Mouse (Mus musculus) adrenal gland, postnatal 14 days (tissue): ENCODE measurements around the gene Atp5c1. TPM values are rescaled to one million over a fixed set of nuclear protein-coding genes. Genes with fewer than 3 reads are reported as not detected.

Source experiments
- DNase-seq: peaks from one replicate; pipeline ENCODE4 v3.0.0; 2021; ENCODE audit warnings: mixed read lengths
- long read RNA-seq, 2 experiments: library from polyadenylated mRNA; stranded (forward); transcript quantifications; one replicate each; pipeline ENCODE4 v2.0.0; 2021
- total RNA-seq: library from RNA; stranded (reverse); gene quantifications from 2 replicates; pipeline ENCODE4 v1.2.3, GENCODE M21; 2021

Gene Atp5c1
- 563 and 581 TPM in 2 replicates for total RNA-seq
- long read RNA-seq, experiment 1, transcript Atp5c1-203 (10 exons, 1,166 nt): major isoform, 510 of 814 reads
- long read RNA-seq, experiment 1, transcript Atp5c1-201 (9 exons, 1,060 nt): minor isoform, 219 of 814 reads
- long read RNA-seq, experiment 1, partial matches to known transcripts: 59 of 814 reads
- long read RNA-seq, experiment 1, other reads (novel, unspliced or antisense): 26 of 814 reads
- long read RNA-seq, experiment 2, transcript Atp5c1-201 (9 exons, 1,060 nt): minor isoform, 207 of 660 reads
- long read RNA-seq, experiment 2, transcript Atp5c1-203 (10 exons, 1,166 nt): major isoform, 363 of 660 reads
- long read RNA-seq, experiment 2, partial matches to known transcripts: 73 of 660 reads
- long read RNA-seq, experiment 2, other reads (novel, unspliced or antisense): 17 of 660 reads

- DNase-seq: peak; percentile 98
These were observed at the start of gene Atp5c1, which contains the start of gene Kin for GRCm38 (mm10) chr2:10080310-10081010. TSS of gene Atp5c1 (minus strand) at chr2:10080510. TSS of gene Kin (plus strand) at chr2:10080593.

DNA sequence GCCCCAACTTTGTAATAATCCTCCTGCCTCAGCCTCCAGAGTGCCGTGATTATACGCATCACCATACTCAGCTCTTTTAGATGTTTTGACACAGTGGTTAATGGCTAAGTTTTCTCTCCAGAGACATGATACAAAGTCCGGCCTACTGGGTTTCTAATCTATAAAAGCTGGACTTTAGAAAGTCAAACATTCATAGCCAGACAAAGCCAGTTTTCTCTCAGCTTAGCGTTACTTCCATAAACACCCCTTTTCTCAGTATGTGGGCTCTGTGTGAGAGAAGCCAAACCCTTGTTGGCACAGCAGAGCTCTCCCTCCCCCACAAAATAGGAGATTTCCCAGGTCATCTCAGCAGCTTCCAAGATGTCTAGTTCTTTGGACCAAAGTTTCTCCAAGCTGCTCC is 48.3 kb upstream of the Atp5c1 start:
- no peak for DNase-seq

DNA sequence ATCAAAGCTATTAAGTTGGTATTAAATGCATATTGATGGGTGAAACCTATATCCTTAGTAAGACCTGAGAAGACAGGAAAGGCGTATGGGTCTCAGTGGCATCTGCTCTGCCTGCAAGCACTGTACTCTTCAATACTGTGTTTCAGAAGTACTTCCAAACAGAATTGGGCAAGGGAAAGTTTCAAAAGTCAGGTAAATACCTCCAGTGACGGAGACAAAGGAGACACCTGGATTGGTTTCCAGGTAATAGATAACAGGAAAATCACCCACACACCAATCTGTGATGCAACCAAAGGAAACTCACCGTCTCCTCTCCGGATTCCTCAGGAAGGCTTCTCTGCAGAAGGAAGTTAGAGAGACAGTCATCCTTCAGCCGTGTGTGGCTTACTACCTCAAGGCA is 47.2 kb upstream of the Atp5c1 start:
- no peak for DNase-seq

GRCm38 (mm10) chr2:10126122-10126521 is 45.8 kb upstream of the Atp5c1 start:
- no peak for DNase-seq

DNA sequence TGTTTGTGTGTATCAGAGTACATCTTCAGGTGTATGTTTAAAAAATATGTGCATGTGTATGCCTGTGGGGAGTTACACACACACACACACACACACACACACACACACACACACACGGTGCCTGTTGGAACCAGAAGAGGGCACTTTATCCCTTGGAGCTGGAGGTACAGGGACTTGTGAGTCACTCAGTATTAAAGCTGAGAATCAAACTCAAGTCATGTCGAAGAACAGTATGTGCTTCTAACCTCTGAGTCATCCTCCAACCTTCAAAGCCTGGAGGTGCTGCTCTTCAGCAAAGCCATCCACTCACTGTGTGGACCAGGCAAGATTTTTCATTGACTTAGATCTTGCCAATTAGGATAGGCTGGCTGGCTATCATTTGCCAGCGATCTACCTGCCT is 41.5 kb upstream of the Atp5c1 start:
- peak; percentile 41 for DNase-seq

DNA sequence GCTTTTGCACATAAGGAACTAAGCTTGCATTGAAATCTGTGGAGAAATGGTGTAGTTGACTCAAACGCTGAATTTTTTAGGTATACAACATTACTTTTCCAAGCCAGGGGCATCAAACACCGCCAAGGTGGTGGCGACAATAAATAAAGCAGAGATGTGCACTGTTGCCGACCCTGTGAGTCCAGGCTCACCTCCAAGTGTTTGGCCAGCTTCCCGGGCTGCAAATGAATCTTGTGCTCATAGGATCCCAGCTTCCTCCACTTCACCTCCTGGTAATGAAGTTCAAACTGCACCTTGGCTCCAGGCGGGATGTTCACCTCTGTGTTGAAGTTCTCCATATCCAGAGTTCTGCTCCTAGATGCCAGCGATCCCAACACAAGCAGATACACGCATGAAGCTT is 39.0 kb upstream of the Atp5c1 start:
- DNase-seq: no peak

- DNase-seq: no peak
These were observed 38.4 kb upstream of the Atp5c1 start for GRCm38 (mm10) chr2:10118751-10119150.

DNA sequence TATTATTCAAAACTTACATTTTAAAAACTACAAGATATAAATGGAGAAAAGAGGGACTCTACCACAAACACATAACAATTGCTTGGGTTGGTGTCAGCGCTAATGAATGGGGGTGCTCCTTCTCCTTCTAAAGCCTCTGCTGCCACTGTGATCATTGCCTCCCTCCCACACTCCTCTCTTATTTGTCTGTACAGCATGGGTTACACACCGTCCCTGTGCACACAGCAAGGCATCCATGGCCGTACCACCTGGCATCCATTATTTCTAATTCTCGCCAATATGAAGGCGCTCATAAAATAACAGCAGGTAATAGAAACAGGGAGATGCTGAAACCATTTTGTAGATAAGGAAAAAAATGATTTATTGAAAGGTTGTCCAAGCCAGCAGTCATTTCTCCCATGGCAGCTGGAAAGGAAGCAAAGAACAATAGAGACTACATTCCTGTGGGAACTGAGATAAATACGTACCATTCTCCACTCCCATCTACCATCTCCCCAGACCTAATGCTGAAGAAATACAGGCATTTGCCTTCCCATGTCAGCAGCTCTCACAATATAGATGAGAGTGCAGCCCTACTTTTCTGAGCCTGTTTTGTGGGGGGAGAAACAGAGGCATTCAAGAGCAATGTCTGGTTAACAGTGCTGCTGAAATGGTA is 28.4 kb upstream of the Atp5c1 start:
- DNase-seq: no peak

GRCm38 (mm10) chr2:10101180-10101579 is 20.9 kb upstream of the Atp5c1 start:
- peak; percentile 59 for DNase-seq

DNA sequence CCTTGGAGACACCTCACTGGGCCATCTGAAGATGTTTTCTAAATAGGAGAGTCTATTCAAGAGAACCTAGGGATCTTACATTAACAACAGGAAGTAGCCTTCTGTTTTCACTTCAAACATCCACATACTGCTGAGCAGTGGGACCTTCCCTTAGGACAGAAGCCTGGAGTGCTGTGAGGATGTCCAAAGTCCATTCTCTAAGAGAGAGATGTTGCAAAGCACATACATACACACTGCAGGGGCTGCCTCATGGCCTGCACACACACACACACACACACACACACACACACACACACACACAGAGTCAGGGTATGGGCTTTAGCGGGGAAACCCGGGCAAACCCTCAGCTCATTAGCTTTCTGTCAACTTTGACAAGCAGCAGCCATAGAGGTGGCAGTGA is 20.2 kb upstream of the Atp5c1 start:
- DNase-seq: no peak

DNA sequence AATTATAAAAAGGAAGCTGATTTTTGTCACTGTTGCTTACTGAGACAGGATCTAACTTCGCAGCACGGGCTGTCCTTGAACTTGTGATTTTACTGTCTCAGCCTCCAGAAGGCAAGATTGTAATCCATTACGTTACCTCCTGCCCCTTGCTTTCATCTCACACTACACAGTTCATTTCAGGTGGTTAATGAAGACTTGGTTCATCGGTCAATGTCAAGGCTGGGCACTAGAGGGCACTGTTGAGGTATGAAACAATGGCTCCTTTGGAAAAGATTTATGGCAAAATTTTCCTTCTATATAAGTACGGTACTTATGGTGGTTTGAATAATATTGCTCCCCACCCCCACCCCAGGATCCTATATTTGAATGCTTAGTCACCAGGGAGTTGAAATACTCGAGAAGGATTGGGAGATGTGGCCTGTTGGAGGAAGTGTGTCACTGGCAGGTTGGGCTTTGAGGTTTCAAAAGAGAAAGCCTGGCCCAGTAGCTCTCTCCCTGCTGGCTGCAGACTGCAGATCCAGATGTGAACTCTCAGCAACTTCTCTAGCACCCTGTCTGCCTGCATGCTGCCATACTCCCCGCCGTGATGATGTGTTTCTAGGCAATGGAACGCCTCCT is 18.4 kb upstream of the Atp5c1 start:
- peak; percentile 49 for DNase-seq

DNA sequence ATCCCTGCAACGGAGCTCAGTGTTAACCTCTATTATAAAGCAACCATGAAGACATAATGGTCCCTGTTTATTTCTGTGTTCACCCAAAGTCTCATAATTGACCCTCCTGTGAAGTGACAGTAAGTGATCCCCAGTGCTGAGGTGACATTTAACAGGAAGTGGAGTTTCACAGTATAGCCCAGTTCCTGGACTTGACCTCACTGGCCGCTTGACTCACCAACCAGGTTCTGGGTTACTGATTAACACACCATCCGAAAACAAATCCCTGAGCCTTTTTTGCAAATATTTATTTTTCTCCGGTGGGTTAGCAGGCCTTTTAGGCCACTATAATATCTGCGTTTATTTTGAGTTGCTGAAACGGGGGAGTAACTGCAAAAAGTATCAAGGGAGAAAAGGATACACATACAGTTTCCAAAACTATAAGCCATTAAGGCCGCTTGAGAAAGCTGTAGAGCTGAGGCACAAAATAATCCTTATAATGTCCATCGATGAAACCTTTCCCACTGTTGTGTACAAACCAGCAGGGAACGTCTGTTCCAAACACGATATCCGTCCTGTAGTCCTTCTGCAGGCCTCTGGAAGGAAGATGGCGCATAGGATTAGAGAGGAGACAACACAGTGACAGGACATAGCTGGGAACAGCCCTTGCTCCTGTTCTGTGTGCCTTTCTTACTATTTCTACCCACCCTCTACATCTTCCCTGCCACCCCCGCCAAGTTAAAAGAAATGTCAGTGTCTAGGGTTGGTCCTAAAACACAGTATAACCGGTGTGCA is 14.2 kb upstream of the Atp5c1 start:
- no peak for DNase-seq

DNA sequence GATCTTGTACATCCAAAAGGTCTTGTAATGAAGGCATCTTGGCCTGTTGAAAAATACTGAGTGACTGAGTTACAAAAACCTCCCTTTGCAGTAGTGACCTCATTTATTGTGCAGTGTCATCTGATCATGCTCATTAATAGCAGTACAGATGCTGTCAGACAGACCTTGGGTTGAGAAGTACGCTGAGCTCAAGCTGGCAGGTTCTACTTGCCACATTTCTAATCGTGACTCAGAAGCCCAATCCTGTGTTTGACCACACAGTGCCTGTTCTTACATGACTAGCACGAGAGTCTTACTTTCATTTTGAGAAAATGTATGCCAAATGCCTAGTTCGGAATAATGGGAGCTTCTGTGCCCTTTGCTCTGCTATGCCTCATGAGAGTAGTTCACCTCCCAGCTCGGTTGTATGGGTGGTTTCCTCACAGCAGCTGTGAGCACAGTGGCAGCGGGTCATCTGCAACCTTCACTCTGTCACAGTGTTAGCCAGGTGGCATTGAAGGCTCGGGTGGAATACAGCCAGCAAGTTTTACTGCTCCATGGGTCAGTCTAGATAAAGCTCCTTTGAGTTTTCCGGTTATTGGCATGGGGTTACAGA is 7.0 kb upstream of the Atp5c1 start:
- peak; percentile 65 for DNase-seq

GRCm38 (mm10) chr2:10082737-10083136 is 2.4 kb upstream of the Atp5c1 start:
- no peak for DNase-seq

DNA sequence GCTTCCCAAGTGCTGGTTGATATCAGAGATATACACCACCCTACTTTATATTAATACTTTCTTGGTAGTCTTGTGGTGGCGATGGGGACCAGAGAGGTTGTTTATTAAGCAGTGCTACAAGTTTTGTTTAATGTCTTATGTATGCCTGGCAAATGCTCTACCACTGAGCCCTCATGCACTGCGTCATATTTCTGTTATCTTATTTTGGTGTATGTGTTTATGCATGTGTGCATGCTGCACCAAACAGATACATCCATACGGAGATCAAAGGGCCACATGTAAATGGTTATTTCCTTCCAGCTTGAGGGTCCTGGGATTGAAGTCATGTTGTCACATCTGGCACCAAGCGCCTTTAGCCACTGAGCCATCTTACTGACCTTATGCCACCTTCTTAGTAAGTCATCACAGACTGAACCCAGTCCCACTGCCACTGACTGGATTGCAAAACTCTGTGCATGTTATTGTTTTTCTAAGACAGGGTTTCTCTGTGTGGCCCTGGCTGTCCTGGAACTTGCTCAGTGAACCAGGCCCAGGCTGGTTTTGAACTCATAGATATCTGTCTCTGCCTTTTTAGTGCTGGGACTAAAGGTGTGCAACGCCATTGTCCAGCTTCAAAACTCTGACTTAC is 1.3 kb upstream of the Atp5c1 start:
- no peak for DNase-seq

DNA sequence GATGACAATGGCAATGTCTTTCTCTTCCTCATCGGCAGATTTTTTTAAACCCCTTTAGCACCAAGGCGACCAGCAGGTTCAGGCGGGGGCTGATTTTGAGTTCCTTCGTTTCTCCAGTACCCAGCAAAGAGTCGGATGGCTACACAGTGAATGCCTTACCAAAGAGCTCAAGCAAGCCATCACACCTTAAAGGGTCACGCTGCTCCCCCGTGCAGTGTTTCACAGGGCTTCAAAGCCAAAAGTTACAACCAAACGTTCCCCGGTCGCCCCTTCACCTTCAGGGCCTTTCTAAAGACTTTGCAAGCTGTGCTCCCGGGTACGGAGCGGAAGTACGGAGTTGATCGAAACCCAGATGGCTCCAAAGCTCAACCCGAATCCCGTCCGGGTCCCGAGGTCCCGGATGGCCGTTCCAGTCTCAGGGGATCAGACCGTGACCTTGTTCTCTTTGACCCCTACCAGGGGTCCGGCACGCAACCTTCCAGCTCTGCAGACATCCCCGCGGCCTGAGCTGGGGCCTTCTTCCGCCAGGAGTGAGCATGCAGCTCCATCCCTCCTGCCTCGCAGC is 483 bp downstream of the Atp5c1 start:
- DNase-seq: no peak

DNA sequence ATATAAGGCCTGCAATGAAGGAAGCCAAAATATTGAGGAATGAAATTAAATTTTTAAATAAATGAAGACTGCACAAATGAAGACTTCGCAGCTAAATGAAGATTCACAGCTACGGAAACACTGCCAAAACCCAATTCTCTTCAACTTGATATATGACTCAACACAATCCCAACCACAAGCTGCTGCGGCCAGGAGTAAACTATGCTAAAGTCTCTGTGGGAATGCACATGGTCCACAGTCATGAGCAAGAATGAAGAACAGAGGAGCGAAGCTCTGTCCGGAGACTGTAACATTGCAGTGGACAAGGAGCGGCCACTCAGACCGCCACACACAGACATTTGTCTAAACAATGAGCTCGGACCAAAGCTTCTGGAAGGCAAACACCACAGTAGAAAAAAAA is 3.6 kb downstream of the Atp5c1 start:
- no peak for DNase-seq

DNA sequence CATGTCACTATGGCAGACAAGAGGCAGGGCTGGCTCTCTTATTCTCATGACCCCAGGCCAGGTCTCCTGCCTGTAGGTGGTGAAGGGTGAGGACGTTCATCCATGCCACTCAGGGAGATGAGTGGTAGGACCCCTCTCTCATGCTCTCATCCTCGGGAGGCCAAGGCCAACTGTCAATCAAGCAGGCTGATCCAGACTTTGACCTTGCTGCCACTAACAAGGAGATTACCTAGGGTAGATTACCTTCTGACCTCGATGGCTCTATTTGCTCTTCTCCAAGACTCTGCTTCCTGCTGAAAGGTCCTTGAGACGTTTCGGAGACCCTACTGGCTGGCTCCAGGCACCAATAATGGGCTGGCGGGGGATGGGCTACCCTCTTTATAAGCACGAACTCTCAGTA is 5.8 kb downstream of the Atp5c1 start:
- no peak for DNase-seq

- no peak for DNase-seq
These were observed 8.6 kb downstream of the Atp5c1 start for GRCm38 (mm10) chr2:10071751-10072150.

- peak; percentile 43 for DNase-seq
These were observed 21.5 kb downstream of the Atp5c1 start for GRCm38 (mm10) chr2:10058836-10059235.

- DNase-seq: peak; percentile 49
These were observed 28.3 kb downstream of the Atp5c1 start for GRCm38 (mm10) chr2:10051996-10052395.
